Mouse (Mus musculus): ENCODE measurements around the gene Cenpp. TPM values are rescaled to one million over a fixed set of nuclear protein-coding genes. Genes with fewer than 3 reads are reported as not detected.
A peak's percentile ranks its signal among the peaks of the same experiment; 100 is the strongest.

Cenpp gene
- polyA plus RNA-seq, 1 experiment: 11.2 TPM

- Histone ChIP-seq H3ac (ENCODE audit: control insufficient read depth, insufficient read length, low read depth) (no peak overlapping the region), H3K79me2 (ENCODE audit: control insufficient read depth, insufficient read depth) (no peaks in the 10 kb centered on the region), H3K79me3 (ENCODE audit: low read depth) (no peaks in the 10 kb centered on the region), H3K4me3 (ENCODE audit: insufficient read depth, poor library complexity, severe bottlenecking) (no peak overlapping the region), H3K27me3 (ENCODE audit: control insufficient read depth, insufficient read depth, insufficient read length) (no peaks in the 10 kb centered on the region), H3K36me3 (ENCODE audit: control insufficient read depth, insufficient read depth) (peaks cover 15% of the 10 kb centered on the region)
- TF ChIP-seq MYOG (IDR thresholded peaks at IDR 0.05; ENCODE audit: control insufficient read depth, extremely low read depth, insufficient read length) (no peak), MYOD1 (IDR thresholded peaks at IDR 0.05; ENCODE audit: control insufficient read depth, insufficient read length, low read depth) (no peak), FOSL1 (IDR thresholded peaks at IDR 0.05; ENCODE audit: insufficient read depth, low read length, poor library complexity, severe bottlenecking) (no peak), CEBPB (IDR thresholded peaks at IDR 0.05; ENCODE audit: low read depth) (no peak), MAX (IDR thresholded peaks at IDR 0.05) (no peak), USF1 (IDR thresholded peaks at IDR 0.05; ENCODE audit: low read depth) (no peak), CTCF (IDR thresholded peaks at IDR 0.05; ENCODE audit: control insufficient read depth, insufficient read depth, insufficient read length) (no peak)
Measured at GRCm38 (mm10) chr13:49644731-49645529, 7.7 kb downstream of the Cenpp start.

GRCm38 (mm10) chr13:49643669-49644362, 8.8 kb downstream of the Cenpp start:
- Histone ChIP-seq H3ac (ENCODE audit: control insufficient read depth, insufficient read length, low read depth) (no peak overlapping the region), H3K79me3 (ENCODE audit: low read depth) (no peaks in the 10 kb centered on the region), H3K79me2 (ENCODE audit: control insufficient read depth, insufficient read depth) (no peaks in the 10 kb centered on the region), H3K4me3 (ENCODE audit: insufficient read depth, poor library complexity, severe bottlenecking) (no peak overlapping the region), H3K27me3 (ENCODE audit: control insufficient read depth, insufficient read depth, insufficient read length) (no peaks in the 10 kb centered on the region), H3K36me3 (ENCODE audit: control insufficient read depth, insufficient read depth) (peaks cover 15% of the 10 kb centered on the region)
- TF ChIP-seq FOSL1 (IDR thresholded peaks at IDR 0.05; ENCODE audit: insufficient read depth, low read length, poor library complexity, severe bottlenecking) (no peak), CTCF (IDR thresholded peaks at IDR 0.05; ENCODE audit: control insufficient read depth, insufficient read depth, insufficient read length) (no peak), MYOD1 (IDR thresholded peaks at IDR 0.05; ENCODE audit: control insufficient read depth, insufficient read length, low read depth) (no peak), CEBPB (IDR thresholded peaks at IDR 0.05; ENCODE audit: low read depth) (no peak), USF1 (IDR thresholded peaks at IDR 0.05; ENCODE audit: low read depth) (peak; percentile 25), MYOG (IDR thresholded peaks at IDR 0.05; ENCODE audit: control insufficient read depth, extremely low read depth, insufficient read length) (no peak)

- H3K79me2 ChIP-seq (ENCODE audit: control insufficient read depth, insufficient read depth): no peaks in the 10 kb centered on the region
- no peaks in the 10 kb centered on the region for H3K79me3 ChIP-seq (ENCODE audit: low read depth)
- TF ChIP-seq FOSL1 (IDR thresholded peaks at IDR 0.05; ENCODE audit: insufficient read depth, low read length, poor library complexity, severe bottlenecking) (peak; percentile 22), CTCF (IDR thresholded peaks at IDR 0.05; ENCODE audit: control insufficient read depth, insufficient read depth, insufficient read length) (no peak)
- no peaks in the 10 kb centered on the region for H3K27me3 ChIP-seq (ENCODE audit: control insufficient read depth, insufficient read depth, insufficient read length)
- H3ac ChIP-seq (ENCODE audit: control insufficient read depth, insufficient read length, low read depth): no peak overlapping the region
- no peak overlapping the region for H3K4me3 ChIP-seq (ENCODE audit: insufficient read depth, poor library complexity, severe bottlenecking)
- H3K36me3 ChIP-seq (ENCODE audit: control insufficient read depth, insufficient read depth): peaks cover 24% of the 10 kb centered on the region
Measured at GRCm38 (mm10) chr13:49642650-49643049, 9.9 kb downstream of the Cenpp start.

- peaks cover 22% of the 10 kb centered on the region for H3K36me3 ChIP-seq (ENCODE audit: control insufficient read depth, insufficient read depth)
- TF ChIP-seq CEBPB (IDR thresholded peaks at IDR 0.05; ENCODE audit: low read depth) (no peak), MAX (IDR thresholded peaks at IDR 0.05) (no peak), MYOG (IDR thresholded peaks at IDR 0.05; ENCODE audit: control insufficient read depth, extremely low read depth, insufficient read length) (no peak), FOSL1 (IDR thresholded peaks at IDR 0.05; ENCODE audit: insufficient read depth, low read length, poor library complexity, severe bottlenecking) (no peak), CTCF (IDR thresholded peaks at IDR 0.05; ENCODE audit: control insufficient read depth, insufficient read depth, insufficient read length) (no peak), USF1 (IDR thresholded peaks at IDR 0.05; ENCODE audit: low read depth) (no peak), MYOD1 (IDR thresholded peaks at IDR 0.05; ENCODE audit: control insufficient read depth, insufficient read length, low read depth) (no peak)
Measured at GRCm38 (mm10) chr13:49639965-49640364, 12.6 kb downstream of the Cenpp start.

GRCm38 (mm10) chr13:49629076-49629475, 23.5 kb downstream of the Cenpp start:
- TF ChIP-seq CEBPB (IDR thresholded peaks at IDR 0.05; ENCODE audit: low read depth) (peak; percentile 46), CTCF (IDR thresholded peaks at IDR 0.05; ENCODE audit: control insufficient read depth, insufficient read depth, insufficient read length) (no peak)
- no peaks in the 10 kb centered on the region for H3K79me2 ChIP-seq (ENCODE audit: control insufficient read depth, insufficient read depth)

More at GRCm38 (mm10) chr13:49639965-49640364, 12.6 kb downstream of the Cenpp start:
- no peaks in the 10 kb centered on the region for H3K79me2 ChIP-seq (ENCODE audit: control insufficient read depth, insufficient read depth)
- H3K79me3 ChIP-seq (ENCODE audit: low read depth): no peaks in the 10 kb centered on the region
- H3K27me3 ChIP-seq (ENCODE audit: control insufficient read depth, insufficient read depth, insufficient read length): no peaks in the 10 kb centered on the region
- no peak overlapping the region for H3K4me3 ChIP-seq (ENCODE audit: insufficient read depth, poor library complexity, severe bottlenecking)
- no peak overlapping the region for H3ac ChIP-seq (ENCODE audit: control insufficient read depth, insufficient read length, low read depth)

More at GRCm38 (mm10) chr13:49629076-49629475, 23.5 kb downstream of the Cenpp start:
- Histone ChIP-seq H3K4me3 (ENCODE audit: insufficient read depth, poor library complexity, severe bottlenecking) (no peak overlapping the region), H3K36me3 (ENCODE audit: control insufficient read depth, insufficient read depth) (no peaks in the 10 kb centered on the region), H3ac (ENCODE audit: control insufficient read depth, insufficient read length, low read depth) (no peak overlapping the region), H3K79me3 (ENCODE audit: low read depth) (no peaks in the 10 kb centered on the region), H3K27me3 (ENCODE audit: control insufficient read depth, insufficient read depth, insufficient read length) (no peaks in the 10 kb centered on the region)

Data from C2C12 (cell line).